Mouse (Mus musculus) CH12.LX (cell line): Measurements from ENCODE around the gene Slc47a1. TPM values are rescaled to one million over a fixed set of nuclear protein-coding genes. Genes with fewer than 3 reads are reported as not detected.

Source experiments
- DNase-seq: peaks from one replicate; pipeline ENCODE4 v3.0.0-alpha.2; 2013; ENCODE audit errors: extremely low read depth
- H3K27ac ChIP-seq: 2 replicates; pipeline ENCODE4 v1.5.1; 2012; ENCODE audit warnings: low read depth, mild to moderate bottlenecking, control low read depth, moderate library complexity; ENCODE audit not compliant: insufficient read depth
- H3K27me3 ChIP-seq: replicated peaks from 2 replicates; pipeline ENCODE3; 2012; ENCODE audit warnings: inconsistent platforms
- H3K36me3 ChIP-seq, 2 experiments: replicated peaks in 1 of 2; 2 replicates each; pipeline versions ENCODE3 to v1.6.1; 2012; ENCODE audit warnings: inconsistent platforms in 1 of 2, low read length in 1 of 2, mild to moderate bottlenecking in 1 of 2, mixed read lengths in 1 of 2, moderate library complexity in 1 of 2; ENCODE audit not compliant: control insufficient read depth in 1 of 2, insufficient read depth in 1 of 2
- H3K4me1 ChIP-seq, 2 experiments: 2 replicates each; pipeline ENCODE4 v1.6.1; 2012; ENCODE audit warnings: inconsistent platforms in 1 of 2, moderate library complexity in 1 of 2; ENCODE audit not compliant: insufficient read depth in 2 of 2, control insufficient read depth in 1 of 2
- H3K4me2 ChIP-seq: 2 replicates; pipeline ENCODE4 v1.6.1; 2012; ENCODE audit warnings: low read depth, mild to moderate bottlenecking, control low read depth; ENCODE audit not compliant: poor library complexity, insufficient read depth, severe bottlenecking
- H3K4me3 ChIP-seq, 3 experiments: fragments of 150-350 bp in 1 of 3; sonication (generic) in 1 of 3; replicated peaks in 1 of 3; 2 replicates each; pipeline versions ENCODE3 to v1.5.1; 2011 to 2012; ENCODE audit warnings: low read depth in 2 of 3, low read length in 2 of 3, mild to moderate bottlenecking in 2 of 3, moderate library complexity in 2 of 3, control low read depth in 1 of 3, improper control_type of control experiment in 1 of 3, inconsistent platforms in 1 of 3, mixed read lengths in 1 of 3; ENCODE audit not compliant: poor library complexity in 1 of 3
- H3K79me2 ChIP-seq: replicated peaks from 2 replicates; pipeline ENCODE4 v1.6.1; 2012; ENCODE audit warnings: mild to moderate bottlenecking, moderate library complexity; ENCODE audit not compliant: control insufficient read depth, poor library complexity, insufficient read depth, severe bottlenecking; ENCODE audit errors: extremely low read depth
- H3K9ac ChIP-seq: 2 replicates; pipeline ENCODE4 v1.6.1; 2012; ENCODE audit warnings: low read depth, mild to moderate bottlenecking, control low read depth, moderate library complexity; ENCODE audit not compliant: insufficient read depth
- H3K9me3 ChIP-seq: replicated peaks from 2 replicates; pipeline ENCODE3; 2012; ENCODE audit warnings: low read length, inconsistent platforms, mixed read lengths
- BHLHE40 ChIP-seq: IDR thresholded peaks from 2 replicates; pipeline ENCODE4 v1.6.1; 2011; ENCODE audit warnings: mild to moderate bottlenecking, low read depth, low read length, improper control_type of control experiment
- CTCF ChIP-seq, 2 experiments: IDR thresholded peaks in 1 of 2; conservative IDR thresholded peaks in 1 of 2; 2 replicates each; pipeline ENCODE4 v1.5.1; 2011 to 2012; ENCODE audit warnings: low read depth in 2 of 2, low read length in 2 of 2, improper control_type of control experiment in 1 of 2, inconsistent platforms in 1 of 2, mild to moderate bottlenecking in 1 of 2, moderate library complexity in 1 of 2
- E2F4 ChIP-seq: IDR thresholded peaks from 2 replicates; pipeline ENCODE4 v1.6.1; 2011; ENCODE audit warnings: low read depth, low read length, improper control_type of control experiment; ENCODE audit not compliant: insufficient replicate concordance
- EP300 ChIP-seq: IDR thresholded peaks from 2 replicates; pipeline ENCODE4 v1.6.1; 2011; ENCODE audit warnings: low read length, improper control_type of control experiment
- ETS1 ChIP-seq: conservative IDR thresholded peaks from 2 replicates; pipeline ENCODE4 v1.6.1; 2012; ENCODE audit warnings: low read depth, mild to moderate bottlenecking, inconsistent platforms, low read length, improper control_type of control experiment, moderate library complexity
- GABPA ChIP-seq: IDR thresholded peaks from 2 replicates; pipeline ENCODE4 v1.6.1; 2012; ENCODE audit warnings: low read depth, low read length, improper control_type of control experiment, inconsistent platforms; ENCODE audit not compliant: insufficient replicate concordance
- IRF4 ChIP-seq: IDR thresholded peaks from 2 replicates; pipeline ENCODE4 v1.6.1; 2014; ENCODE audit warnings: low read depth, mild to moderate bottlenecking, inconsistent platforms, low read length, improper control_type of control experiment
- MAFK ChIP-seq: IDR thresholded peaks from 2 replicates; pipeline ENCODE4 v1.6.1; 2011; ENCODE audit warnings: low read length, improper control_type of control experiment; ENCODE audit not compliant: insufficient replicate concordance
- MAZ ChIP-seq: IDR thresholded peaks from 2 replicates; pipeline ENCODE4 v1.6.1; 2012; ENCODE audit warnings: low read depth, mild to moderate bottlenecking, inconsistent platforms, low read length, improper control_type of control experiment, moderate library complexity
- MEF2A ChIP-seq: IDR thresholded peaks from 2 replicates; pipeline ENCODE4 v1.6.1; 2014; ENCODE audit warnings: low read depth, mild to moderate bottlenecking, inconsistent platforms, low read length, improper control_type of control experiment, borderline replicate concordance
- MXI1 ChIP-seq: IDR thresholded peaks from 2 replicates; pipeline ENCODE4 v1.6.1; 2011; ENCODE audit warnings: mild to moderate bottlenecking, low read depth, low read length, improper control_type of control experiment
- NELFE ChIP-seq: IDR thresholded peaks from 2 replicates; pipeline ENCODE4 v1.6.1; 2011; ENCODE audit warnings: low read depth, low read length, improper control_type of control experiment
- PAX5 ChIP-seq: IDR thresholded peaks from 2 replicates; pipeline ENCODE4 v1.6.1; 2012; ENCODE audit warnings: low read length, inconsistent platforms, mixed read lengths
- POLR2AphosphoS2 ChIP-seq: IDR thresholded peaks from 2 replicates; pipeline ENCODE4 v1.6.1; 2011; ENCODE audit warnings: low read depth, low read length, improper control_type of control experiment
- RAD21 ChIP-seq: IDR thresholded peaks from 2 replicates; pipeline ENCODE4 v1.6.1; 2011; ENCODE audit warnings: low read depth, mild to moderate bottlenecking, low read length, improper control_type of control experiment, moderate library complexity
- SIN3A ChIP-seq: IDR thresholded peaks from 2 replicates; pipeline ENCODE4 v1.6.1; 2012; ENCODE audit warnings: low read length, improper control_type of control experiment, inconsistent platforms
- TBP ChIP-seq: conservative IDR thresholded peaks from 2 replicates; pipeline ENCODE4 v1.6.1; 2011; ENCODE audit warnings: low read depth, low read length, improper control_type of control experiment
- ZC3H11A ChIP-seq: IDR thresholded peaks from 2 replicates; pipeline ENCODE4 v1.6.1; 2012; ENCODE audit warnings: low read depth, mild to moderate bottlenecking, inconsistent platforms, low read length, improper control_type of control experiment
- ZNF384 ChIP-seq: IDR thresholded peaks from 2 replicates; pipeline ENCODE4 v1.6.1; 2012; ENCODE audit warnings: low read depth, low read length, improper control_type of control experiment, inconsistent platforms
- dilution Hi-C: fragments of 300-500 bp; cut with MboI; formaldehyde crosslinking; loops from 2 replicates; pipeline ENCODE4 v1.14.3; 2020; ENCODE audit warnings: low sequenced_read_pairs; ENCODE audit not compliant: extremely low pct_unique_long_range_greater_than_20kb, extremely low pct_ligation_motif_present
- in situ Hi-C: fragments of 300-500 bp; cut with MboI; formaldehyde crosslinking; loops from 3 replicates; pipeline ENCODE4 v1.14.3; 2019; ENCODE audit warnings: low sequenced_read_pairs, low pct_ligation_motif_present, low pct_unique_long_range_greater_than_20kb, mixed read lengths
- polyA plus RNA-seq: library from polyadenylated mRNA; unstranded; fragments of >175 nt; gene quantifications from 2 replicates; pipeline ENCODE4 v1.2.1, GENCODE M21; 2012; ENCODE audit warnings: low read depth; ENCODE audit not compliant: insufficient read length
- total RNA-seq, 2 experiments: library from RNA; depleted of rRNA; stranded (reverse); fragments of 300-350 nt in 1 of 2; fragments of >200 nt in 1 of 2; gene quantifications; 2 replicates each; pipeline ENCODE4 v1.2.3; 2012 to 2014

Gene Slc47a1
- total and polyA plus RNA-seq, 3 experiments, result 24.3 to 46.4 (median 29.3) TPM

- in situ Hi-C loops (no loop called here), dilution Hi-C loops (no loop called here)
- DNase-seq, result no peak
- H3K4me3 ChIP-seq, result no peak overlapping the region
- H3K27ac ChIP-seq, result no peak overlapping the region
- no peaks in the 10 kb centered on the region for H3K9me3 ChIP-seq
- no peak for TF ChIP-seq TBP
- no peak for TF ChIP-seq RAD21
- TF ChIP-seq NELFE, result no peak
- no peak for TF ChIP-seq EP300
- TF ChIP-seq MEF2A, result no peak
- no peak for TF ChIP-seq ZC3H11A
- no peak for TF ChIP-seq BHLHE40
- TF ChIP-seq POLR2AphosphoS2, result no peak
- no peak for TF ChIP-seq MXI1
- no peaks in the 10 kb centered on the region for H3K79me2 ChIP-seq
- peaks cover 3 to 19% of the 10 kb centered on the region in 2 experiments; a peak in 3 of 4 replicates for H3K4me1 ChIP-seq
- H3K4me2 ChIP-seq, result no peak overlapping the region
- H3K36me3 ChIP-seq, result peaks cover 0 to 3% of the 10 kb centered on the region in 2 experiments
- H3K27me3 ChIP-seq, result peaks cover 2% of the 10 kb centered on the region
- H3K9ac ChIP-seq, result no peak overlapping the region
Measured at GRCm38 (mm10) chr11:61300716-61301392, 77.3 kb downstream of the Slc47a1 start.

- Histone ChIP-seq H3K9me3 (peaks cover 3% of the 10 kb centered on the region), H3K9ac (no peak overlapping the region), H3K4me3 (no peak overlapping the region), H3K4me2 (no peak overlapping the region), H3K4me1 (peaks cover 3 to 19% of the 10 kb centered on the region in 2 experiments; a peak in 3 of 4 replicates), H3K79me2 (no peaks in the 10 kb centered on the region), H3K27me3 (peaks cover 2% of the 10 kb centered on the region), H3K27ac (no peak overlapping the region), H3K36me3 (peaks cover 0 to 3% of the 10 kb centered on the region in 2 experiments)
- in situ Hi-C loops, result no loop called here
- dilution Hi-C loops, result no loop called here
- TF ChIP-seq CTCF (conservative IDR thresholded peaks at IDR 0.05 in 1 of 2, IDR thresholded peaks at IDR 0.05 in 1 of 2; ENCODE audit: low read depth in 2 of 2, low read length in 2 of 2), result no peak
- no peak for TF ChIP-seq EP300
- TF ChIP-seq ZC3H11A, result no peak
- no peak for TF ChIP-seq ZNF384
- TF ChIP-seq IRF4, result no peak
- no peak for TF ChIP-seq SIN3A
- TF ChIP-seq ETS1, result no peak
- no peak for TF ChIP-seq GABPA
- TF ChIP-seq MAZ, result no peak
- no peak for TF ChIP-seq PAX5
- TF ChIP-seq MXI1, result no peak
- no peak for TF ChIP-seq E2F4
- no peak for TF ChIP-seq MAFK
- DNase-seq, result no peak
Measured at GRCm38 (mm10) chr11:61300205-61300604, 77.9 kb downstream of the Slc47a1 start.
